Mouse (Mus musculus): Measurements from ENCODE around the gene Fam19a1.

DNA sequence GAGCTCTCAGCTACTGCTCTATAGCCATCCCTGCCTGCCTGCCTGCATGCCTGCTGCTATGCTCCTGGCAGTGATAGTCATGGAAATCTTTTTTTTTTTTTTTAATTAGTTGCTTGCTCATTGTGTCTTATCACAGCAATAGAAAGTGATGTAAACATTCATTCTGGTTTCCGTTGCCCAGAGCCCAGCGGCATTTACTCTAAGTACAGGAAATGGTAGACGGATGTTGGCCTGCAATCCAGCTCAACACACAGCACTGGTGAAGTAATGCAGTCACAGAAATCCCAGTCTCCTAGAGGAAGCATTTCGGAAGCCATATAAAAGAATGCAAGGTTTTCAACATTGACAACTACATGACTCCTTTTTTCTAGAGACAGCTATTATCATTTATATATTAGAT lies 153.5 kb downstream of the Fam19a1 start:
- TF ChIP-seq CTCF (IDR thresholded peaks at IDR 0.05; ENCODE audit: low read depth, low read length) (no peak), POLR2AphosphoS5 (IDR thresholded peaks at IDR 0.05; ENCODE audit: insufficient replicate concordance, low read depth, low read length) (no peak), TAL1 (conservative IDR thresholded peaks at IDR 0.05; ENCODE audit: low read depth, low read length) (no peak)

Measured in G1E (cell line).